Mouse (Mus musculus) kidney, postnatal 36 days (tissue): ENCODE measurements around the gene Ccdc51.

Experiments used
- DNase-seq, 2 experiments: peaks; one replicate each; pipeline ENCODE4 v3.0.0; 2021 to 2022; ENCODE audit warnings: mixed read lengths in 2 of 2

The Ccdc51 gene

DNA sequence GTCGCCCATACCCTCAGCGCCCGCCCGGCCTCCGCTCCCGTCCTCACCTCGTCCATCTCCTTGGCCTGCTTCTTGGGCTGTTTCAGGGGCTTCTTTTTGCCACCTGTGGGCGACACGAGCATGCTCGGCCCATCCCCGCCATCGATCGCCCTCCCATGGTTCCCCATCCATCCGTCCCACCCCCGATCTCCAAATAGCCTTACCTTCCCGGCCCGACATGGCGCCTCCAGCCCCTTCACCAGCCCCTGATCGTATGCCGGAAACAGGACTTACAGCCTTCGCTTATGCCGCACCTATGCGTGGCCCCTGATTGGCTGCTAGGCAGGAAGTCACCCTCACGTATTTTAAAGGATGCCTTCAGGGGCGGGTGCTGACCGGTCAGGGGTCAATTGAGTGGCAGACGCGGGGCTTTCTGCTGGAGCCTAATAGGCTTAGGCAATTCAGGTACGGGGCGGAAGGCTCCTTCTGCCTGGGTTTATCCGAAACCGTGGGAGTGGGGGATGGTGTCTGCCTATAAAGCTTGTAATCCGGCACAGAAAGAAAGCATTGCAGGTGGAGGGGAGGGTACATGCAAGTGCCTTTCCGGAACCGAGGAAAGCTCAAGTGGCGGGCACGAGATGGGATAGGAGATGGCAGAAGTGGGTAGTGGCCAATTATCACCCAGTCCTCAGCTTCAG, at the start of gene Ccdc51, which contains the start of gene Tma7:
Ccdc51 (plus strand) TSS at position 370 of the 677 bp plus-strand sequence.
Tma7 (minus strand) TSS at position 464 of the 677 bp plus-strand sequence.
- DNase-seq, result peak; percentile 90 to 91

DNA sequence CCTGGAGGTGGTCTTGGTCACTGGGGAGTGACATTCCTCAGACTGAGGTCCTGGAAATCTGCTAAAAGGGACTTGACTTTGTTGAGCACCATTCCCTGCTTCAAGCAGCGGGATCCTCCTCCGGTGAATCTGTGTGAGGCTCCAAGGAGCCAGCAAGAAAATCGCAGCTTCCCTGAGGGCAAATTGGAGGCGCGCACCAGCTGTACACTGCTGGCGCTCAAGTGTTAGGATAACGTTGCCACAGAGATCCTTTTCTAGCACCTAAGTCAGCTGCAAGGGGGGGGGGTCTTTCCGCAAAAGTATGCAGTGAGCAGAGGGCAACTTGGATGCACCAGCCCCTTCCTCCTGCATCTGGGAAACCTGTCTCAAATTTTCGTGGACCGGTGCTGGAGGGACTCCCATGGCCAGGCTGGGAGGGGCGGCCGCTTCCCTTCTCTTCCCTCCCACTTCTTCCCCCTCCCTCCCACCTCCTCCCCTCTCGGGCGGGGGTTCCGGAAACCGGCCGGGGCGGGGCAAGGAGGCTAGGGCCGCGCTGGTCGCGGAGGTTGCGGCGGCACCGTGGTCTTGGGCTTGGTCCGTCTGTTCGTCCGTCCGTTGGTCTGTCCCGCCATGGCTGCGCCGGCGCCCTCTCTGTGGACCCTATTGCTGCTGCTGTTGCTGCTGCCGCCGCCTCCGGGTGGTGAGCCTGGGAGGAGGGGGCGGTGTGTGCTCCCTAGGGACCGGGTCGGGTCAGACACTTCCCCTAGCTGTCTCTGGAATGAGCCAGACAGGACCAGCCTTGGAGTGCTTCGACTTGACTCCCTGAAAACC, 44.0 kb upstream of the Ccdc51 start, which contains the start of gene Shisa5:
Shisa5 (plus strand) TSS at position 480 of the 810 bp plus-strand sequence.
- peak; percentile 84 to 93 for DNase-seq

DNA sequence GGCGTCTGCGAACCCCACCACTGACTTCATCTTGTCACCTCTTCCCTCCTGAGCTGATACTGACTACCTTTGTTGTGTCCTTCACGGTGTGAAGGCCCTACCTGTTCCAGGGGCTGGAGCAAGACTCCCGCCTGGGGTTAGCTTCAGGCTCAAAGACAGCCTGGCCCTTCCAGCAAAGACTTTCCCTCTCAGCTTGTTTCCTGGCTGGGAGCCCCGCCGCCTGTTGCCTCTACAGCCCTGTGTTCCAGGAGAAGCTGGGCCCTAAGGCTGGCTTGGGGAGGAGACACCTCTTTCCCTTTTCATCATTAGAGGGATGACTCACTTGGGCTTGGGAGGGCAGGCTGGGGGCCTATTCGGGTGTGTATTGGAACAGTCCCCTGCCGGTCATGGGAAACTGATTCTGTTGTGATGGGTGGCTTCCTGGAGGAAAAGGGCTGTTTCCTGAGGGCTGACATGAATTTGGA, 43.4 kb upstream of the Ccdc51 start:
- peak; percentile 75 to 84 for DNase-seq

DNA sequence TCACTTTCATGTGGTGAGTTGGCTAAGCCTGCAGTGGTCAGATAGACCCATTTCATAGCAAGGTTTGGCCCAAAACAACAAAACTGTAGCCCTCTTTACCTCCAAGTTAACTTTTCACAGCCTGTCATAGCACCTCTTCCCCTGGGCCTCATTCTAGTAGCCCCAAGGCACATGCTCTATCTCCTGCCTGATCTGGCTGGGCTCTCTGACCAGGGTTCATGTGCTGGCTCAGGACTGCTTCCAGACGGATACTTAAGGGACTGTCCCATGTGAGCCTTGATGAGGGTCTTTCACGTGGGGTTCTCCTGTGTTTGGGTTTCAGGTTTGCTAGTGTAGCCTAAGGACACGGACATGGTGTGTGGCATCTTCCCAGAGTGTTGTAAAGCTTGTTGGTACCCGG, 42.6 kb upstream of the Ccdc51 start:
- peak in 1 of 2 experiments; percentile 42 for DNase-seq

DNA sequence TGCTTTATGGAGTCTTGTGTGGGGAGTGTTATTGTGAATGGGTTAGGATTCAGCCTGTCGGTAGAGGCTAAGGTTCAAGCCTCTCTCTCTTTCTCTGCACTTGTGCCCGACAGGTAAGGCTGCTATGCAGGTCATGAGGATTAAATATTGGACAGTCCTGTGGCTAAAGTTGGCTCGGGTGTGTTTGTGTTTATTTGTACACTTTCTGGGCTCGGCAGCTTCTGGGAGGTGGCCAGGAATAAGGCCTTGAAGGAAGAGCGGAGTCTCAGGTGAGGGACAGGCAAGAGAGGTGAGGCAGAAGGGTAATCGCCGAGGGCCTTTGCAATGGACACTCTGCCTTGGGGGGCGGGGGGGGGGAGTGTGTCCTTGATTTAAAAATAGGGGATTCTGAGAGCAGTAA, 42.1 kb upstream of the Ccdc51 start:
- peak; percentile 64 to 66 for DNase-seq

DNA sequence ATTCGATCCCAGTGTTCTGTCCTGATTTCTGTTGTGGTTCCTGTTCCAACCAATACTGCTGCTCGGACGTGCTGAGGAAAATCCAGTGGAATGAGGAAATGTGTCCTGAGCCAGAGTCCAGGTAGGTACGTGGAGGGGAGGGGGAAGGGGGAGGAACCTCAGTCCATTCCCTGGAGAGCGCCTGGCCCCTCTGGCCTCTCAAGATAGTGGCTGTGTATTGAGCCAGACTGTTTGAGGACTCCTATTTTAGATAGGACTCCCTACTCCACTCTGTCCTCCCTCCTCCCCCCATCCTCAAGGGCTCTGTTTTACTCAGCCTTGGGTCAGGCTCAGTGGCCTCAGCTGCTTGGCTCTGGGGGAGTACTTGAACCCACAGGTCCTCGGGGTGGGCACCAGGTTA, 41.4 kb upstream of the Ccdc51 start:
- DNase-seq, result peak; percentile 59 to 62

DNA sequence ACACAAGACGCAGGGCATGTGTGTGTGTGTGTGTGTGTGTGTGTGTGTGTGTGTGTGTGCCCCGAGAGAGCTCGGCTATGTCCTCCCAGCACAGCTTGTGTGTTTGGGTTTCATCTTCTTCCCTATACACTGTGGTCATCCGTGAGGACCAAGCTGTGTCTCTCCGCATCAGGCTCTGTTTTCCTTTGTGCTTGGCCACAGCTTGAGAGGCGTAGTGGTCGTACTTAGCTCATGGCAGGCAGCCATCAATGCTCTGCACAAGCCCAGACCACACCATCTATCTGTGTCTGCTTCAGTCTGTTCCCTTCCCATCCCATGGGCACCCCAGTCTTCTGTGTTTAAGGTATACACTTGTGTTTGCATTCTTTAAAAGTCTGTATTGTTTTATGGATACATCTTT, 40.9 kb upstream of the Ccdc51 start:
- DNase-seq, result peak in 1 of 2 experiments; percentile 1

DNA sequence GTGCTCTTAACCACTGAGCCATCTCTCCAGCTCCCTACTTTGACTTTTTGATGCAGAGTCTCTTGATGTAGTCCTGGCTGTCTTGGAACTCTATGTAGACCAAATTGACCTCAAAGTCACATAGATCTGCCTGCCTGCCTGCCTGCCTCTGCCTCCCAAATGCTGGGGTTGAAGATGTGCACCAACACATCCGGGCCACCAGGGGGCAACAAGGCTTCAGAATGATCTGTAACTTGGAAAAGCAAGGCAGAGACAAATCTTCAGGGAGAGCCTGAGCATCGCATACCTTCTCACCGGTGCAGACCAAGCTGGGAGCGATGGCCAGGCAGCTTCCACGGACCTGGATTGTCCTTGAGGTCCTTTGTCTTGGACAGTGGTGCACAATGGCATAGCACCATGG, 36.0 kb upstream of the Ccdc51 start:
- DNase-seq, result peak; percentile 51 to 77

DNA sequence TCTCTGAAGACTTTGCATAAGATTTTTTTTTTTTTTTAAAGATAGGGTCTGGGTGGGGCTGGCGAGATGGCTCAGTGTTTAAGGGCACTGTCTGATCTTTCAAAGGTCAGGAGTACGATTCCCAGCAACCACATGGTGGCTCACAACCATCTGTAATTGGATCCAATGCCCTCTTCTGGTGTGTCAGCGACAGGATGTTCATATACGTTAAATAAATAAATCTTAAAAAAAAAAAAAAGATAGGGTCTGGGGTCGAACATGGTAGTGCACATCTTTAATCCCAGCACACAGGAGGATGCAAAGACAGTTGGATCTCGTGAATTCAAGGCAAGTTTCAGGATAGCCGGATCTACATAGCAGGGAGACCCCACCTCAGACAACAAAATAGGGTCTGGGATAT, 33.0 kb upstream of the Ccdc51 start:
- no peak for DNase-seq

DNA sequence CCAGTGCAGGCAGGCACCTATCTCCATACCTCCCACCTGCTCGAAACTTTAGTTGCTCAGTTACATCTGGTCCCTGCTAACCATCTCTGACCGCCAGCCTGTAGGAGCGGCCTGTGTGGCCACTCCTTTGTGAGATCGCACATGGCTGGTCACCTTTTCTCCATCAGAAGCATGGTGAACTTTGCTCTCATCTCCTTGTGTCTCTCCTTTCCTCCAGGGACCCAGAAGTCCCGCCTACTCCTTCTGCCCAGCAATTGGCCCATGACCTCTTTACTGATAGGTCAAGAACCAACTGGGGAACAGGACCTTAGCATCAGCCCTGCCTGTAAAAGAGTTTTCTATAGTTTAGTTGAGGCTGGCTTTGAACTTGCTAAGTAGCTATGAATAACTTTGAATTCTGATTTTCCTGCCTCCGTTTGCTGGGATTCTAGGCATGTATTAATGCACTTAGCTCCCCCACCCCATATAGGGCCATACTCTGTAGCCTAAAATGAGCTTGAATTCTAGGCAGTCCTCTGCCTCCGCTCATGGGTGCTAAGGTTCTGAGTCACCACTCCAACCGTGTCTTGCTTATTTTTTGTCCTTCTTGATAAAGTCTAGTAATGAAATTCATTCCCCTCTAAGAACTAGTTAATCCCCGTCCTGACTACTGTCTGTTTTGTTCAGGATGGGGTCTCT, 32.2 kb upstream of the Ccdc51 start:
- DNase-seq, result no peak

DNA sequence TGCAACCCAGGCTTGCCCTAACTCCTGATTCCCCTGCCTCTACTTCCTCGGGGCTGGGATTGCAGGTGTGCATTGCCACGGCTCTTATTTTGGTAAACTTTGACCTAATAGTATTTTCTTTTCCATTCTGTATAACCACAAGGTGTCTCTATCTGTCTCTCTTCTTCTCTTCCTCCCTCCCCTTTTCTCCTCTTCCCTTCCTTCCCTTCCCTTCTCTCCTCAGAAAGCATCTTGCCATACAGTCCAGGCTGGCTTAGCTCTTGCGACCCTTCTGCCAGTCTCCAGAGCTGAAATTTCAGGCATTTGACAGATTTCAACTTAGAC, 31.7 kb upstream of the Ccdc51 start:
- DNase-seq, result no peak

DNA sequence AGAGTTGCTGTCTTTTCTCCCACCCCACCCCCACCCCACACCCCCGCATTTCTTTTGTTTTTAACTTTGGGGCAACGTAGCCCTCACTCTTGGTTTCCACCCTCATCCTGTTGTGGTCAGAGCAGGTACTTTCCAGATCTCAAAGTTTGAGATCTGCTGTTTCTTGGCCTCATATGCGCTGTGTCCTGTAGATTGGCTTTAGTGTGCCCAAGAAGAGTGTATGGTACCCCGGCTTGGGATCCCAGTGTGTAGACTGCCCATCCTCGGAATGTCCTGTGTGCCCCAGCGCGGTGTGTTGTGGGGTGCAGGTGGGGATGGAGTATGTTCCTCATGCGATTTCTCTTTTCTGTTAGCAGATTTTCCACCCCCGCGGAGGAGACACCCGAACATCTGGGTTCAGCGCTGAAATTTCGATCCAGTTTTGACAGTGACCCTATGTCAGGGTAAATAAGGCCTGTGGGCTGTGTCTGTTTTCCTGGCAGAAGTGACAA, 31.2 kb upstream of the Ccdc51 start:
- DNase-seq, result no peak

DNA sequence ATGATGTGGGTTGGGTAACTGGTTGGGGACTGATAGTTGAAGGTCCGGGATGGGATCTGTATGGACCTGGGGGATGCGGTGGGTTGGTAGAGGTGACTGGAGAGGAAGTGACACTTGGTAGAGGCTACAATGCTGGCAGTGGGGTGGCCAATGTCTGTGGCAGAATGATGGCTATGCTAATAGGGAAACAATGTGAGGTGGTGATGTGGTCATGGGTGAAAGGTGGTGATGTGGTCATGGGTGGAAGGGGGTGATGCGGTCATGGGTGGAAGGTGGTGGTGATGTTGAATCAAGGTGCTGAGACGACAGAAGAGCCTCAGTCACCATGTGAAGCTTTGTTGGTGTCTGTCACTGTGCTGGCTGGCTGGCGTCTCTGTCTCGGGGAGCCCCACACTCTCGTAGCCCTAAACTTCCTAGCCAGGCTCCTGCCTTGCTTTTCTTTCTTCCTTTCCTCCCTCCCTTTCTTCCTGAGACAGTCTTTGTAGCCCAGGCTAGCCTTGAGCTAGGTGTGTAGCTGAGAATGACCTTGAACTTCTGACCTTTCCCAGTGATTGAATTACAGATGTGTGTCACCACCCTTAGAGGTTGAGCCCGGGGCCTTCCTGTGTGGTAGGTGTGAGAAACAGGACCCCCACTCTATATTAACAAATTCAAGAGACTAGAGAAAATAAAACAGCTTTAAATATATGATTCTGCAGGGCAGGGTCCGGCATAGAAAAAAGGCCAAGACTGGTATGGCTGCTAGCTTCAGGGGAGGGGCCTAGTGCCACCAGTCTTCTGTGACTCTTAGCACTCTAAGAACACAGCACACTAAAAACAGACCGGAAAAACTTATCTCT, 30.4 kb upstream of the Ccdc51 start:
- no peak for DNase-seq

DNA sequence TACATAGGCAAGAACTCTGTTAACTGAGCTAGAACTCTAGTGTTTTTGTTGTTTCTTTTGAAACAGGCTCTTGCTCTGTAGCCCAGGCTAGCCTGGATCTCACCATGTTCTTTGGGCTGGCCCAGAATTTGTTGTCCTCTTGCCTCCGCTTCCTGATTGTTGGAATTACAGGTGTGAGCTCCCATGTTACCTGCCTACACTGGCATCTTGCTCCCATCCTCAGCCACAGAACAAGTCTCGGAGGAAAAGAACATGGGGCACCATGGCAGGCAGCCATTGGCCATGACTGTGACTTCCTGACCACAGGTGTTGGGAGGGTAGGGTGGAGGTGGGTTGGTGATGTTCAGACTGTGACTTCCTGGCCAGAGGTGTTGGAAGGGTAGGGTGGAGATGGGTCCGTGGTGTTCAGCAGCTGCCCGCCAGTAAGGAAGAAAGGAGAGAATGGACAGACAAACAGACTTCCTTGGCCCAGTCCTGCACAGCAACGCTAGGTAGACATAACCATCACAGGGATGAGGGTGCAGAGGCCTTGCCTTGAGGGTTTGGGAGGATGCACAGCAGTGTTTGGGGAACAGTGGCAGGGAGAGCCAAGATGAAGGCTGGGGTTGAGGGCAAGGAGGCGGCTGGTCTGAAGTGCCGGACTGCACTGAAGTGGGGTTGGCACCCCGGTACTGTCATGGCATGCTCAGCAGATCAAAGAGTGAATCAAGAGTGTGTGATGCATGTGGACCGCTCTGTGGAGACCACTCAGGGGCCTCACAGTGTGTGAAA, 29.6 kb upstream of the Ccdc51 start:
- no peak for DNase-seq

DNA sequence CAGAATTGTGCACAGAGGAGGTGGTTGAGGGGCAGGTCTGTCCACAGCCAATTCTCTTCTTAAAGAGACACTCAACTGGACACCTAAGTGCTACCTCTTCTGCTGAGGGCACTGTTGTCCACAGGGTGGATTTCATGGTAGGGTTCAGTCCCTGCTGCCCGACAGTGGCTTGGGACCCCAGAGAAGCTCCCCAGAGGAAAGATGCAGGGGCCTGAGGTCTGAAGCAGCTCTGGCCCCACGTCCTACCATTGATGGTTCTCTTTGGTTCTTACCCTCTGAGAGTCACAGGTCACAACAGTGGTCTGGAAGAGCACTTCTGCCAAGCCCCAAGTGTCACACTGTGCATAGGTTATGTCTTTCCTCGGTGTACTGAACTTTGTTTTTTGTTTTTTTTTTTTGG, 28.9 kb upstream of the Ccdc51 start:
- peak in 1 of 2 experiments; percentile 0 for DNase-seq

DNA sequence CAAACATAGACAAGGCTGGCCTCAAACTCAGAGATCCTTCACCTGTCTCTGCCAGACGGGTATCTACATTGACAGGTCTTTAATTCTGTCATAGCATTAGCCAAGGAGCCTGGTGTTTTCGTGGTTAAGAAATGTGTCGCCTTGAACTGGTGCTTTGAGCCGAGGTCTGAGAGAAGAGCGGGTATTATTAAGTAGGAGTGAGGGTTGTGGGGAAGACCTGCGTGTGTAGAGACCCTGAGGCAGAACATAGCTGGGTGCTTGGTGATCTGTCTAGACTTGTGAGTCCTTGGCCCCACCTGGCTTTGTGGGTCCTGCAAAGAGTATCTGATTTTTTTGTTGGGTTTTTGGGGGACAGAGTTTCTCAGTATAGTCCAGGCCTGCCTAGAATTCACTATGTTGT, 28.4 kb upstream of the Ccdc51 start:
- DNase-seq, result no peak

DNA sequence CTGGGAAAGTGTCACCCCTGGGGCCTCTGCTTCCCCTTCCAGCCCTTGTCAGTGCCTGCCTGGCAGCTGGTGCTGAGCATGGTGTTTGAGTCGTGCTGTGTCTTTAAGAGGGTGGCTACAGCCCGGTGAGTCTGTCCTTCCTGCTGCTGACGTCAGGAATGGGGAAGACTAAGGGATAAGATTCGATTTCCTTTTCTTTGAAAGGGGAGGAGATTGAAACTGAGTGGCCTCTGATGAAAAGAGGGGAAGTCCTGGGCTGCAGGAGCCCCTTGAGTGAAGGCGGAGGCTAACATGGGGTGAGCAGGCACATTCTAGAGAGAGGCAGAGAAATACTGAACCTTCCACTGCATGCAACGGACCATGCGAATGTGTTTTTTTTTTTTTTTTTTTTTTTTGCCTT, 27.6 kb upstream of the Ccdc51 start:
- DNase-seq, result peak; percentile 79 to 85

DNA sequence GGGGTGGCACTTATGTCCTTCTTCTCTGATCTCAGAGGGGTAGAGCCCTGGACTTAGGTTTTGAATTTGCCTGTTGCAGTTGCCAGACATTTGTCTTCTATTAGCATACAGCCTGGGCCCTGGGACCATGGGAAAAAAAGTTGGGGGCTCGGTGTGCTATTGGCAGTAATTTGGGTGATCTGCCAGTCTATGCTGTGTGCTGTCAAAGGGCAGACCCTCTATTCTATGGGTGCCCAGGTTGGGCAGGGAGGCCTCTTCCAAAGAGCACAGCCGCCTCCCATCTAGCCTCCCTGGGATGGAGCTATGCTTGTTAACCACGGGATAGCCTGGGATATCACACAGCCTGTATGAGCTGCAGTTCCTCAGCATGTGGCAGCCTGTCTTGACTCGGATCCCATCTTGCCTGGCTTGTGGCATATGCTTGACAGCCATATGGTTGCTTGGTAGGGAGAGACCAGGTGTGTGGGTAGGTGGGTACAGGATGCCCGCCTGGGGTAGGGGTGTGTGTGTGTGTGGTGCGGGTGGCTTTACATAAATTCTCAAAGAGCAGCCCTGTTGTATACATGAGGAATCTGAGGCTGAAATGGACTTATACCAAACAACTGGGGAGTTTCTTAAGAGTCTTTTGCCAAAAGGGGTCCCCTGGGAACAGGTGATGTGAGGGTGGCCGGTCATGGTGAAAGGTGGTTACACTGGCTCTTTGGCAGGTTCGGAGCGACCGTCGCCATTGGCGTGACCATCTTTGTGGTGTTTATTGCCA, 26.8 kb upstream of the Ccdc51 start:
- DNase-seq, result peak in 1 of 2 experiments; percentile 10

DNA sequence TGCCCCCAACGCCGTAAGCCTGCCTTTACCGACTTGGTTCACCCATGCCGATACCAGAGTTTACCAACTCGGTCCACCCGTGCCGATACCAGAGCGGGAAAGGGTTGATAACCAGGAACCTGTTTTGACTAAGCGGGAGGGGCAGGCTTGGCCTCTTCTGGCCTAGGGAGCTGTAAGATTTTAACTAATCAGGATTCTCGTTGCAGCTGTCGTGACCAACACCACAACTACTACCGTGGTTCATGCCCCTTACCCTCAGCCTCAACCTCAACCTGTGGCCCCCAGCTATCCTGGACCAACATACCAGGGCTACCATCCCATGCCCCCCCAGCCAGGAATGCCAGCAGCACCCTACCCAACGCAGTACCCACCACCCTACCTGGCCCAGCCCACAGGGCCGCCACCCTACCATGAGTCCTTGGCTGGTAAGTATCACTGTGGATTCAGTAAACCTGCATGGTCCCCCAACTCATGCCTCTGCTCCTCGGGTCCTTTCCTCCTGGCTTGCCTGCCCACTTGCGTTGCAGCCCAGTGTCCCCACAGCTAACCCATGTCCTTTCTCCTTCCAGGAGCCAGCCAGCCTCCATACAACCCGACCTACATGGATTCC, 26.1 kb upstream of the Ccdc51 start:
- DNase-seq, result peak in 1 of 2 experiments; percentile 1

DNA sequence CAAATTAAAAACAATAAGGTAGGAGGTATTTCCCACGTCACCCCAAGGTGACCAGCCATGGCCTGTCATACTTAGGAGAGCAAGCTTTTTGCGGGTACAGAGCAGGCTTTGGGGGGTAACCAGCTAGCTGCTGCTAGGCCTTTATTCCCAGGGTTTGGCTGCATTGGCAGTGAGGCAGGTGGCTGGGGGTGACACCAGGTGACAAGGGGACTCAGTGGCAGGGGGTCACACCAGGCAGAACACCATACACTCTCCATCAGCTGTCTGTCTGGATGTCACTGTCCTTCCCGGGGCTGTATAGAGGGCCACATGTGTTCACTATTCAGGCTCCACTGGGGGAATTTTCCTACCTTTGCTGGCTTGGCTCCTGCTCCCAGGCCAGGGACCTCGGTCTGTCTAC, 25.4 kb upstream of the Ccdc51 start:
- peak in 1 of 2 experiments; percentile 1 for DNase-seq
